Mouse (Mus musculus): ENCODE measurements around the gene Mroh7.
"Not testable (repeated sequence)": the region's sequence is repeated elsewhere in the genome, so short reads cannot be mapped to it uniquely, and the experiment has no call there.

DNA sequence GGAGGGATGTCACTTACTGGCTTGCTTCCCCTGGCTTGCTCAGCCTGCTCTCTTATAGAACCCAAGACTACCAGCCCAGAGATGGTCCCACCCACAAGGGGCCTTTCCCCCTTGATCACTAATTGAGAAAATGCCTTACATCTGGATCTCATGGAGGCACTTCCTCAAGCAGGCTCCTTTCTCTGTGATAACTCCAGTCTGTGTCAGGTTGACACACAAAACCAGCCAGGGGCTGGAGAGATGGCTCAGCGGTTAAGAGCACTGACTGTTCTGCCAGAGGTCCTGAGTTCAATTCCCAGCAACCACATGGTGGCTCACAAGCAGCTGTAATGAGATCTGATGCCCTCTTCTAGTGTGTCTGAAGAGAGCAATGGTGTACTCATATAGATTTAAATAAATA lies 6.2 kb upstream of the Mroh7 start:
- TF ChIP-seq CTCF (IDR thresholded peaks at IDR 0.05); EP300 (IDR thresholded peaks at IDR 0.05; ENCODE audit: insufficient read depth, low read depth, low read length): not testable (repeated sequence)
